ENCODE assay signal across 8 mouse cellular contexts in genomic region chr19:37529975-37530515, GRCm38 (mm10). TPM values are rescaled to one million over a fixed set of nuclear protein-coding genes. Genes with fewer than 3 reads are reported as not detected.
DNase-seq lines count a peak whose midpoint lies in the region; ATAC-seq and TF ChIP-seq lines count a peak whose summit lies in the region.

No protein-coding gene starts in this region.

- ATAC-seq in forebrain, embryonic 15.5 days (replicated peaks) = peak; percentile 70
- ATAC-seq in forebrain, embryonic 12.5 days (ENCODE audit: low FRiP score) = no peak
- no peak for ATAC-seq in neural tube, embryonic 11.5 days (ENCODE audit: insufficient read depth, low FRiP score, low TSS enrichment)
- ATAC-seq in hindbrain, postnatal 0 days = no peak

- H3K9ac ChIP-seq in forebrain, embryonic 15.5 days (replicated peaks) = no peak overlapping the region
- H3K9ac ChIP-seq in forebrain, embryonic 12.5 days = no peak overlapping the region
- no peak overlapping the region for H3K9ac ChIP-seq in neural tube, embryonic 11.5 days (ENCODE audit: low read length)
- H3K9ac ChIP-seq in hindbrain, postnatal 0 days (replicated peaks; ENCODE audit: low read length) = no peak overlapping the region

- no peak overlapping the region for H3K4me2 ChIP-seq in forebrain, embryonic 15.5 days (replicated peaks)
- no peak overlapping the region for H3K4me2 ChIP-seq in forebrain, embryonic 12.5 days
- H3K4me2 ChIP-seq in neural tube, embryonic 11.5 days (ENCODE audit: low read depth) = no peak overlapping the region
- no peak overlapping the region for H3K4me2 ChIP-seq in hindbrain, postnatal 0 days (ENCODE audit: low read depth, low read length)

- DNase-seq in neural tube, embryonic 11.5 days (ENCODE audit: low spot score) = peak; percentile 18
- DNase-seq in neural tube, embryonic 10.5 days (ENCODE audit: extremely low spot score, low spot score) = no peak
- DNase-seq in c-Kit-positive CD71-positive TER-119-negative erythroid progenitor cells, embryonic 14.5 days (ENCODE audit: low read depth) = peak; percentile 70
- DNase-seq in hindbrain, postnatal 0 days (ENCODE audit: low spot score) = peak; percentile 89
- peak; percentile 76 for DNase-seq in mesoderm, embryonic 11.5 days (ENCODE audit: low read depth, low spot score)
- no peak for DNase-seq in urinary bladder, postnatal 36 days (ENCODE audit: low spot score in 2 of 2)

- 36% methylated on average over 7 of the region's 7 CpGs for WGBS in forebrain, embryonic 15.5 days
- 44% methylated on average over 7 of the region's 7 CpGs for WGBS in forebrain, embryonic 12.5 days
- WGBS in neural tube, embryonic 11.5 days = 49% methylated on average over 7 of the region's 7 CpGs
- 38% methylated on average over 7 of the region's 7 CpGs for WGBS in hindbrain, postnatal 0 days

- H3K9me3 ChIP-seq in forebrain, embryonic 15.5 days = no peaks in the 10 kb centered on the region
- H3K9me3 ChIP-seq in forebrain, embryonic 12.5 days = no peaks in the 10 kb centered on the region
- no peaks in the 10 kb centered on the region for H3K9me3 ChIP-seq in neural tube, embryonic 11.5 days (ENCODE audit: control insufficient read depth, low read length)
- H3K9me3 ChIP-seq in hindbrain, postnatal 0 days (ENCODE audit: low read length) = no peaks in the 10 kb centered on the region

- H3K27ac ChIP-seq in forebrain, embryonic 15.5 days (replicated peaks) = no peak overlapping the region
- H3K27ac ChIP-seq in forebrain, embryonic 12.5 days = no peak overlapping the region
- H3K27ac ChIP-seq in neural tube, embryonic 11.5 days (ENCODE audit: low read depth, low read length) = no peak overlapping the region
- no peak overlapping the region for H3K27ac ChIP-seq in hindbrain, postnatal 0 days

- H3K36me3 ChIP-seq in forebrain, embryonic 15.5 days = no peaks in the 10 kb centered on the region
- no peaks in the 10 kb centered on the region for H3K36me3 ChIP-seq in forebrain, embryonic 12.5 days (replicated peaks)
- H3K36me3 ChIP-seq in neural tube, embryonic 11.5 days (ENCODE audit: control insufficient read depth, insufficient read depth, low read length) = no peaks in the 10 kb centered on the region
- no peaks in the 10 kb centered on the region for H3K36me3 ChIP-seq in hindbrain, postnatal 0 days (ENCODE audit: insufficient read depth, low read length)

- peak; percentile 74 for TF ChIP-seq CTCF in hindbrain, postnatal 0 days (IDR thresholded peaks at IDR 0.05; ENCODE audit: low read depth)

- no peaks in the 10 kb centered on the region for H3K4me1 ChIP-seq in forebrain, embryonic 15.5 days
- no peaks in the 10 kb centered on the region for H3K4me1 ChIP-seq in forebrain, embryonic 12.5 days
- no peaks in the 10 kb centered on the region for H3K4me1 ChIP-seq in neural tube, embryonic 11.5 days (ENCODE audit: control insufficient read depth, insufficient read depth, low read length)
- no peaks in the 10 kb centered on the region for H3K4me1 ChIP-seq in hindbrain, postnatal 0 days (ENCODE audit: insufficient read depth, low read length)

- H3K4me3 ChIP-seq in forebrain, embryonic 15.5 days = no peak overlapping the region
- H3K4me3 ChIP-seq in forebrain, embryonic 12.5 days (replicated peaks) = no peak overlapping the region
- no peak overlapping the region for H3K4me3 ChIP-seq in neural tube, embryonic 11.5 days (ENCODE audit: low read depth, low read length)
- no peak overlapping the region for H3K4me3 ChIP-seq in hindbrain, postnatal 0 days (ENCODE audit: low read length)

- H3K27me3 ChIP-seq in forebrain, embryonic 15.5 days = no peaks in the 10 kb centered on the region
- peaks cover 4% of the 10 kb centered on the region; the same call in 1 of the 2 replicates for H3K27me3 ChIP-seq in forebrain, embryonic 12.5 days
- no peaks in the 10 kb centered on the region for H3K27me3 ChIP-seq in neural tube, embryonic 11.5 days (ENCODE audit: control insufficient read depth, insufficient read depth, low read length)
- H3K27me3 ChIP-seq in hindbrain, postnatal 0 days (ENCODE audit: insufficient read depth, low read length) = no peaks in the 10 kb centered on the region; the same call in 1 of the 2 replicates

RNA-seq across cellular contexts. Expression of gene Exoc6, which starts 20.2 kb away (rescaled TPM):
- polyA plus RNA-seq in forebrain, embryonic 15.5 days (2015; fragmentation: Nextera tagmentation; extraction: Ambion mirVana) = 22.0 and 22.1 TPM in 2 replicates
- 9.7 and 11.4 TPM in 2 replicates for polyA plus RNA-seq in forebrain, embryonic 12.5 days (2016; fragmentation: Nextera tagmentation; extraction: Ambion mirVana)
- 11.8 and 12.6 TPM in 2 replicates for polyA plus RNA-seq in neural tube, embryonic 11.5 days (2014; fragmentation: Nextera tagmentation; extraction: Ambion mirVana)
- total RNA-seq in hindbrain, postnatal 0 days (2014; rRNA removed) = 18.4 and 18.9 TPM in 2 replicates
- polyA plus RNA-seq in hindbrain, postnatal 0 days (2015; fragmentation: Nextera tagmentation; extraction: Ambion mirVana) = 18.6 and 18.8 TPM in 2 replicates

Comparison
In these comparisons a context has a peak if more than half of its experiments do, and no peak if none do; other contexts are left out.
1. DNase-seq: peak in neural tube, embryonic 11.5 days (single experiment), c-Kit-positive CD71-positive TER-119-negative erythroid progenitor cells, embryonic 14.5 days (single experiment), hindbrain, postnatal 0 days (single experiment) and mesoderm, embryonic 11.5 days (single experiment); none in neural tube, embryonic 10.5 days (single experiment) and urinary bladder, postnatal 36 days (0 of 2).